Mouse (Mus musculus) CH12.LX (cell line): ENCODE measurements at regions not wholly inside any gene's neighbourhood (a gene's known extent, or its start where the extent isn't known, plus 50 kb on each side); places are given as distances from the start of the nearest gene placed in this dataset.

Experiments used
- CTCF ChIP-seq, 2 experiments: IDR thresholded peaks in 1 of 2; conservative IDR thresholded peaks in 1 of 2; 2 replicates each; pipeline ENCODE4 v1.5.1; 2011 to 2012; ENCODE audit warnings: low read depth in 2 of 2, low read length in 2 of 2, improper control_type of control experiment in 1 of 2, inconsistent platforms in 1 of 2, mild to moderate bottlenecking in 1 of 2, moderate library complexity in 1 of 2
- IRF4 ChIP-seq: IDR thresholded peaks from 2 replicates; pipeline ENCODE4 v1.6.1; 2014; ENCODE audit warnings: low read depth, mild to moderate bottlenecking, inconsistent platforms, low read length, improper control_type of control experiment
- SIN3A ChIP-seq: IDR thresholded peaks from 2 replicates; pipeline ENCODE4 v1.6.1; 2012; ENCODE audit warnings: low read length, improper control_type of control experiment, inconsistent platforms
- UBTF ChIP-seq: IDR thresholded peaks from 2 replicates; pipeline ENCODE4 v1.6.1; 2012; ENCODE audit warnings: low read depth, mild to moderate bottlenecking, inconsistent platforms, low read length, improper control_type of control experiment, moderate library complexity

DNA sequence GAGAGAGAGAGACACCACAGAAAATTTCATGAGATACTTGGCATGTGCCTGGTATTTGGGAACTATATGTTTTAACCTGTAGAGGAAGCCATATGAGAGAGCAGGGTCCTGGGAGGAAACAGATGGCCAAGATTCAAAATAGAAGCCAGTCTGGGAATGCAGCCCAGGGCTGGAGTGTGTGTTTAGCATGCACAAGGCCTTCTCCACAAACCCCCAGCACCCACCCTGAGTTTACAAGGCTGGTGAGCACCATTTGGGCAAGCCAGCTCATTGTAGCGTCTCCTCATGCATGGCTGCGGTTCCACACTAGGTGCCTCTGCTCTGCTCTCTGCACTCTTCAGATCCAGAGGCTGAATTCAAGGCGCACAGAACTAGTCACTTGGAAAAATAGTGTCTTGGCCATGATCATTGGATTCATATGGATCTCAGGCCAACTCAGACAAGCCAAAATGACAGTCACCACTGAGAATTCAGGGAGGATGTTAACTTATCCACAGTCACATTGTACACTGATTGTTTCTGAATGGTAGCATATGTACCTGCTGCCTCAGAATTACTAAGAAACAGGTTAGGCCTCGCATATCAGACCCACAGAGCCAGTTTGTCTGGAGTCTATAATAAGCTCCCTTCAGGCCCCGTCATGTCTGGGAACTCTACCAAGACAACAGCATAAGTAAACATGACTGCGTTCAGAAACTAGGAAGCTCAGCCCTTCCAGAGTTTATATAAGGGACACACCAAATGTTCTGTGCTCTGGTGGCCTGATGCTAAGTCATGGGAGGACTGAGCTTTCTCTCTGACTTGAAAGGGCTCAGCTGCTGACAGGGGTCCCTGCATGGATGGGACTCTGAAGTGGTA, 63.5 kb upstream of the Sorl1 start:
- TF ChIP-seq SIN3A (no peak), IRF4 (no peak), CTCF (conservative IDR thresholded peaks at IDR 0.05 in 1 of 2, IDR thresholded peaks at IDR 0.05 in 1 of 2; ENCODE audit: low read depth in 2 of 2, low read length in 2 of 2) (no peak), UBTF (no peak)
